Mouse (Mus musculus) cerebellum, postnatal 25 days (tissue): ENCODE results near the gene Notum.
A peak's percentile ranks its signal among the peaks of the same experiment; 100 is the strongest.

Experiments used
- DNase-seq, 2 experiments: peaks; one replicate each; pipeline ENCODE4 v3.0.0; 2021; ENCODE audit warnings: mixed read lengths in 2 of 2

The Notum gene

GRCm38 (mm10) chr11:120632559-120633519 lies 28.1 kb downstream of the Notum start:
- peak; percentile 67 to 76 for DNase-seq

GRCm38 (mm10) chr11:120631726-120632448 lies 29.1 kb downstream of the Notum start:
- no peak for DNase-seq

- peak in 1 of 2 experiments; percentile 8 for DNase-seq
Measured at GRCm38 (mm10) chr11:120630881-120631725, 29.9 kb downstream of the Notum start.

- DNase-seq, result peak in 1 of 2 experiments; percentile 16
Measured at GRCm38 (mm10) chr11:120630401-120630871, 30.5 kb downstream of the Notum start.

GRCm38 (mm10) chr11:120629911-120630310 lies 31.1 kb downstream of the Notum start:
- DNase-seq, result no peak

- DNase-seq, result peak in 1 of 2 experiments; percentile 37
Measured at GRCm38 (mm10) chr11:120629341-120629730, 31.6 kb downstream of the Notum start.

GRCm38 (mm10) chr11:120628601-120629340 lies 32.2 kb downstream of the Notum start:
- peak in 1 of 2 experiments; percentile 10 for DNase-seq

- DNase-seq, result peak in 1 of 2 experiments; percentile 32
Measured at GRCm38 (mm10) chr11:120627468-120628300, 33.3 kb downstream of the Notum start.

GRCm38 (mm10) chr11:120626785-120627467 lies 34.0 kb downstream of the Notum start:
- peak in 1 of 2 experiments; percentile 16 for DNase-seq

- no peak for DNase-seq
Measured at GRCm38 (mm10) chr11:120625152-120625775, 35.7 kb downstream of the Notum start, which contains the start of gene Sirt7. Gene Sirt7, minus strand, starts transcription at chr11:120625240.

GRCm38 (mm10) chr11:120624680-120625111 lies 36.3 kb downstream of the Notum start:
- DNase-seq, result peak; percentile 87 to 92

GRCm38 (mm10) chr11:120623961-120624679 lies 36.9 kb downstream of the Notum start:
- peak; percentile 60 to 73 for DNase-seq

- DNase-seq, result no peak
Measured at GRCm38 (mm10) chr11:120622805-120623204, 38.2 kb downstream of the Notum start.

GRCm38 (mm10) chr11:120620195-120620594 lies 40.8 kb downstream of the Notum start:
- no peak for DNase-seq

- DNase-seq, result peak in 1 of 2 experiments; percentile 22
Measured at GRCm38 (mm10) chr11:120618619-120619535, 42.1 kb downstream of the Notum start.

GRCm38 (mm10) chr11:120617519-120618112 lies 43.4 kb downstream of the Notum start, which contains the start of gene Pcyt2:
Gene Pcyt2, minus strand, starts transcription at chr11:120617936.
- DNase-seq, result peak; percentile 96 to 98
